Mouse (Mus musculus) erythroblast, embryonic 14.5 days (primary cell): ENCODE results near the gene Olfr522.

ENCODE experiments used
- GATA1 ChIP-seq: IDR thresholded peaks from 2 replicates; pipeline ENCODE4 v1.6.1; 2012; ENCODE audit warnings: low read length, inconsistent platforms, mixed read lengths
- TAL1 ChIP-seq: IDR thresholded peaks from 3 replicates; pipeline ENCODE4 v1.6.1; 2012; ENCODE audit warnings: low read length, inconsistent platforms, mixed read lengths

- TF ChIP-seq GATA1: no peak
- no peak for TF ChIP-seq TAL1
Measured at GRCm38 (mm10) chr7:140180692-140181091, 16.1 kb upstream of the Olfr522 start.
